Mouse (Mus musculus) CD8-positive naive resting alpha-beta T cell, adult 2 months (primary cell): ENCODE measurements at regions not wholly inside any gene's neighbourhood (a gene's known extent, or its start where the extent isn't known, plus 50 kb on each side); places are given as distances from the start of the nearest gene placed in this dataset.

Experiments used
- DNase-seq, 2 experiments: peaks; one replicate each; pipeline ENCODE4 v3.0.0; 2022; ENCODE audit warnings: low read depth in 2 of 2, low spot score in 2 of 2

- DNase-seq: no peak
These were observed 57.7 kb upstream of the Prickle1 start for GRCm38 (mm10) chr15:93653378-93653777.

GRCm38 (mm10) chr15:93650981-93651757 lies 55.5 kb upstream of the Prickle1 start:
- DNase-seq: no peak

GRCm38 (mm10) chr15:93650009-93650522 lies 54.4 kb upstream of the Prickle1 start:
- no peak for DNase-seq

GRCm38 (mm10) chr15:93648646-93649045 lies 53.0 kb upstream of the Prickle1 start:
- no peak for DNase-seq

GRCm38 (mm10) chr15:93646820-93647219 lies 51.1 kb upstream of the Prickle1 start:
- no peak for DNase-seq

- no peak for DNase-seq
These were observed 50.3 kb upstream of the Prickle1 start for GRCm38 (mm10) chr15:93645950-93646349.
